Mouse (Mus musculus): ENCODE results near the gene Nfkb2. TPM values are rescaled to one million over a fixed set of nuclear protein-coding genes. Genes with fewer than 3 reads are reported as not detected.

The Nfkb2 gene
- polyA plus RNA-seq (2014; fragmentation: Nextera tagmentation; extraction: Ambion mirVana): 5.0 and 5.4 TPM in 2 replicates

GRCm38 (mm10) chr19:46304216-46304841, at the start of gene Nfkb2:
TSS of gene Nfkb2 (plus strand) at chr19:46304320.
- peak; percentile 87 for DNase-seq (ENCODE audit: low spot score)
- Histone ChIP-seq H3K4me3 (ENCODE audit: low read depth, low read length) (peak within 1 kb of the TSS; percentile 60), H3K27me3 (ENCODE audit: control insufficient read depth, insufficient read depth, low read length) (peaks cover 11% of the 10 kb centered on the region), H3K4me2 (ENCODE audit: low read depth, low read length) (peak within 1 kb of the TSS; percentile 96), H3K9ac (replicated peaks; ENCODE audit: low read length) (peak within 1 kb of the TSS; percentile 67), H3K36me3 (replicated peaks; ENCODE audit: control insufficient read depth, insufficient read depth, low read depth, low read length) (no peaks in the 10 kb centered on the region), H3K4me1 (ENCODE audit: control insufficient read depth, insufficient read depth, low read length) (peaks cover 4% of the 10 kb centered on the region), H3K9me3 (replicated peaks; ENCODE audit: control insufficient read depth, low read length) (no peaks in the 10 kb centered on the region), H3K27ac (replicated peaks; ENCODE audit: low read depth, low read length) (peak within 1 kb of the TSS; percentile 41; the same call in 1 of the 2 replicates)
- ATAC-seq (replicated peaks; ENCODE audit: insufficient number of reproducible peaks, low FRiP score, low TSS enrichment, low read depth): peak; percentile 79
- under 1% methylated on average over 39 of the region's 39 CpGs for WGBS

GRCm38 (mm10) chr19:46264762-46265161, 39.4 kb upstream of the Nfkb2 start:
- Histone ChIP-seq H3K9ac (replicated peaks; ENCODE audit: low read length) (no peak overlapping the region), H3K9me3 (replicated peaks; ENCODE audit: control insufficient read depth, low read length) (no peaks in the 10 kb centered on the region), H3K4me1 (ENCODE audit: control insufficient read depth, insufficient read depth, low read length) (no peaks in the 10 kb centered on the region), H3K27ac (replicated peaks; ENCODE audit: low read depth, low read length) (no peak overlapping the region), H3K27me3 (ENCODE audit: control insufficient read depth, insufficient read depth, low read length) (no peaks in the 10 kb centered on the region), H3K36me3 (replicated peaks; ENCODE audit: control insufficient read depth, insufficient read depth, low read depth, low read length) (peaks cover 6% of the 10 kb centered on the region; the same call in 1 of the 2 replicates), H3K4me3 (ENCODE audit: low read depth, low read length) (no peak overlapping the region), H3K4me2 (ENCODE audit: low read depth, low read length) (no peak overlapping the region)
- DNase-seq (ENCODE audit: low spot score) (peak; percentile 38), ATAC-seq (replicated peaks; ENCODE audit: insufficient number of reproducible peaks, low FRiP score, low TSS enrichment, low read depth) (no peak)
- WGBS: 93% methylated on average over 7 of the region's 7 CpGs

- Histone ChIP-seq H3K4me1 (ENCODE audit: control insufficient read depth, insufficient read depth, low read length) (no peaks in the 10 kb centered on the region), H3K27me3 (ENCODE audit: control insufficient read depth, insufficient read depth, low read length) (no peaks in the 10 kb centered on the region), H3K9me3 (replicated peaks; ENCODE audit: control insufficient read depth, low read length) (no peaks in the 10 kb centered on the region), H3K4me2 (ENCODE audit: low read depth, low read length) (no peak overlapping the region), H3K4me3 (ENCODE audit: low read depth, low read length) (no peak overlapping the region), H3K27ac (replicated peaks; ENCODE audit: low read depth, low read length) (no peak overlapping the region), H3K36me3 (replicated peaks; ENCODE audit: control insufficient read depth, insufficient read depth, low read depth, low read length) (peaks cover 4% of the 10 kb centered on the region), H3K9ac (replicated peaks; ENCODE audit: low read length) (no peak overlapping the region)
- ATAC-seq (replicated peaks; ENCODE audit: insufficient number of reproducible peaks, low FRiP score, low TSS enrichment, low read depth) (no peak), DNase-seq (ENCODE audit: low spot score) (peak; percentile 16)
Measured at GRCm38 (mm10) chr19:46275307-46275706, 28.8 kb upstream of the Nfkb2 start.

- H3K4me3 ChIP-seq (ENCODE audit: low read depth, low read length): no peak overlapping the region
- no peak overlapping the region for H3K27ac ChIP-seq (replicated peaks; ENCODE audit: low read depth, low read length)
- no peak for DNase-seq (ENCODE audit: low spot score)
- H3K27me3 ChIP-seq (ENCODE audit: control insufficient read depth, insufficient read depth, low read length): no peaks in the 10 kb centered on the region
- no peaks in the 10 kb centered on the region for H3K4me1 ChIP-seq (ENCODE audit: control insufficient read depth, insufficient read depth, low read length)
- H3K9me3 ChIP-seq (replicated peaks; ENCODE audit: control insufficient read depth, low read length): no peaks in the 10 kb centered on the region
- ATAC-seq (replicated peaks; ENCODE audit: insufficient number of reproducible peaks, low FRiP score, low TSS enrichment, low read depth): no peak
- H3K4me2 ChIP-seq (ENCODE audit: low read depth, low read length): no peak overlapping the region
- H3K9ac ChIP-seq (replicated peaks; ENCODE audit: low read length): no peak overlapping the region
- peaks cover 13% of the 10 kb centered on the region for H3K36me3 ChIP-seq (replicated peaks; ENCODE audit: control insufficient read depth, insufficient read depth, low read depth, low read length)
- WGBS: 91% methylated on average over 11 of the region's 11 CpGs
Measured at GRCm38 (mm10) chr19:46282081-46282849, 21.9 kb upstream of the Nfkb2 start.

GRCm38 (mm10) chr19:46284686-46285085, 19.4 kb upstream of the Nfkb2 start:
- DNase-seq (ENCODE audit: low spot score): no peak
- 88% methylated on average over 4 of the region's 4 CpGs for WGBS
- Histone ChIP-seq H3K4me1 (ENCODE audit: control insufficient read depth, insufficient read depth, low read length) (no peaks in the 10 kb centered on the region), H3K9me3 (replicated peaks; ENCODE audit: control insufficient read depth, low read length) (no peaks in the 10 kb centered on the region), H3K9ac (replicated peaks; ENCODE audit: low read length) (no peak overlapping the region), H3K27me3 (ENCODE audit: control insufficient read depth, insufficient read depth, low read length) (no peaks in the 10 kb centered on the region), H3K27ac (replicated peaks; ENCODE audit: low read depth, low read length) (no peak overlapping the region), H3K4me2 (ENCODE audit: low read depth, low read length) (no peak overlapping the region), H3K36me3 (replicated peaks; ENCODE audit: control insufficient read depth, insufficient read depth, low read depth, low read length) (peaks cover 13% of the 10 kb centered on the region), H3K4me3 (ENCODE audit: low read depth, low read length) (no peak overlapping the region)
- ATAC-seq (replicated peaks; ENCODE audit: insufficient number of reproducible peaks, low FRiP score, low TSS enrichment, low read depth): no peak

GRCm38 (mm10) chr19:46285631-46286030, 18.5 kb upstream of the Nfkb2 start:
- WGBS: 83% methylated on average over 7 of the region's 7 CpGs
- Histone ChIP-seq H3K27me3 (ENCODE audit: control insufficient read depth, insufficient read depth, low read length) (no peaks in the 10 kb centered on the region), H3K4me2 (ENCODE audit: low read depth, low read length) (no peak overlapping the region), H3K9ac (replicated peaks; ENCODE audit: low read length) (no peak overlapping the region), H3K4me3 (ENCODE audit: low read depth, low read length) (no peak overlapping the region), H3K27ac (replicated peaks; ENCODE audit: low read depth, low read length) (no peak overlapping the region), H3K36me3 (replicated peaks; ENCODE audit: control insufficient read depth, insufficient read depth, low read depth, low read length) (peaks cover 13% of the 10 kb centered on the region), H3K4me1 (ENCODE audit: control insufficient read depth, insufficient read depth, low read length) (no peaks in the 10 kb centered on the region), H3K9me3 (replicated peaks; ENCODE audit: control insufficient read depth, low read length) (no peaks in the 10 kb centered on the region)
- DNase-seq (ENCODE audit: low spot score) (no peak), ATAC-seq (replicated peaks; ENCODE audit: insufficient number of reproducible peaks, low FRiP score, low TSS enrichment, low read depth) (no peak)

- H3K4me3 ChIP-seq (ENCODE audit: low read depth, low read length): no peak overlapping the region
- DNase-seq (ENCODE audit: low spot score) (no peak), ATAC-seq (replicated peaks; ENCODE audit: insufficient number of reproducible peaks, low FRiP score, low TSS enrichment, low read depth) (no peak)
- no peaks in the 10 kb centered on the region for H3K9me3 ChIP-seq (replicated peaks; ENCODE audit: control insufficient read depth, low read length)
- H3K4me2 ChIP-seq (ENCODE audit: low read depth, low read length): no peak overlapping the region
- WGBS: 90% methylated on average over 6 of the region's 6 CpGs
- no peak overlapping the region for H3K27ac ChIP-seq (replicated peaks; ENCODE audit: low read depth, low read length)
- H3K9ac ChIP-seq (replicated peaks; ENCODE audit: low read length): no peak overlapping the region
- no peaks in the 10 kb centered on the region for H3K27me3 ChIP-seq (ENCODE audit: control insufficient read depth, insufficient read depth, low read length)
- no peaks in the 10 kb centered on the region for H3K4me1 ChIP-seq (ENCODE audit: control insufficient read depth, insufficient read depth, low read length)
- peaks cover 11% of the 10 kb centered on the region for H3K36me3 ChIP-seq (replicated peaks; ENCODE audit: control insufficient read depth, insufficient read depth, low read depth, low read length)
Measured at GRCm38 (mm10) chr19:46286047-46286446, 18.1 kb upstream of the Nfkb2 start.

GRCm38 (mm10) chr19:46286926-46287325, 17.2 kb upstream of the Nfkb2 start:
- Histone ChIP-seq H3K27me3 (ENCODE audit: control insufficient read depth, insufficient read depth, low read length) (no peaks in the 10 kb centered on the region), H3K4me1 (ENCODE audit: control insufficient read depth, insufficient read depth, low read length) (no peaks in the 10 kb centered on the region), H3K9ac (replicated peaks; ENCODE audit: low read length) (no peak overlapping the region), H3K4me2 (ENCODE audit: low read depth, low read length) (no peak overlapping the region), H3K4me3 (ENCODE audit: low read depth, low read length) (no peak overlapping the region), H3K36me3 (replicated peaks; ENCODE audit: control insufficient read depth, insufficient read depth, low read depth, low read length) (peaks cover 11% of the 10 kb centered on the region), H3K27ac (replicated peaks; ENCODE audit: low read depth, low read length) (no peak overlapping the region), H3K9me3 (replicated peaks; ENCODE audit: control insufficient read depth, low read length) (no peaks in the 10 kb centered on the region)
- no peak for DNase-seq (ENCODE audit: low spot score)
- WGBS: 91% methylated on average over 3 of the region's 3 CpGs
- no peak for ATAC-seq (replicated peaks; ENCODE audit: insufficient number of reproducible peaks, low FRiP score, low TSS enrichment, low read depth)
